Mouse (Mus musculus) olfactory bulb, adult 2 months (tissue): Measurements from ENCODE around the gene Lrrc28. TPM values are rescaled to one million over a fixed set of nuclear protein-coding genes. Genes with fewer than 3 reads are reported as not detected.

Experiments
- H3K27ac ChIP-seq: fragments of 200-500 bp; 2 replicates; pipeline ENCODE4 v1.5.1; 2012; ENCODE audit warnings: low read depth, low read length; ENCODE audit not compliant: insufficient read depth
- H3K4me1 ChIP-seq: fragments of 200-500 bp; 2 replicates; pipeline ENCODE4 v1.6.1; 2012; ENCODE audit warnings: low read length; ENCODE audit not compliant: control insufficient read depth, insufficient read depth
- H3K4me3 ChIP-seq: fragments of 200-500 bp; 2 replicates; pipeline ENCODE4 v1.5.1; 2012; ENCODE audit warnings: mild to moderate bottlenecking, low read depth, low read length, moderate library complexity; ENCODE audit not compliant: insufficient read depth
- CTCF ChIP-seq: fragments of 200-500 bp; IDR thresholded peaks from 2 replicates; pipeline ENCODE4 v1.5.1; 2012; ENCODE audit warnings: low read depth, mild to moderate bottlenecking, low read length, moderate library complexity; ENCODE audit not compliant: insufficient read depth
- POLR2A ChIP-seq: fragments of 200-500 bp; IDR thresholded peaks from 2 replicates; pipeline ENCODE4 v1.6.1; 2012; ENCODE audit warnings: mild to moderate bottlenecking, low read depth, low read length, moderate library complexity; ENCODE audit not compliant: insufficient read depth
- WGBS: fragments of 180-500 bp; shearing (Covaris S2); methylation state at CpG from one replicate; pipeline ENCODE4 v1.1.7; 2018; 5-methylcytosine and 5-hydroxymethylcytosine counted together
- polyA plus RNA-seq: library from polyadenylated mRNA; stranded (reverse); fragments of >200 nt; gene quantifications from 2 replicates; pipeline ENCODE4 v1.2.4, GENCODE M21; 2012; ENCODE audit warnings: low replicate concordance; ENCODE audit not compliant: missing spikeins, insufficient read depth, insufficient read length

Lrrc28 gene
- polyA plus RNA-seq, 1 experiment, result not detected

DNA sequence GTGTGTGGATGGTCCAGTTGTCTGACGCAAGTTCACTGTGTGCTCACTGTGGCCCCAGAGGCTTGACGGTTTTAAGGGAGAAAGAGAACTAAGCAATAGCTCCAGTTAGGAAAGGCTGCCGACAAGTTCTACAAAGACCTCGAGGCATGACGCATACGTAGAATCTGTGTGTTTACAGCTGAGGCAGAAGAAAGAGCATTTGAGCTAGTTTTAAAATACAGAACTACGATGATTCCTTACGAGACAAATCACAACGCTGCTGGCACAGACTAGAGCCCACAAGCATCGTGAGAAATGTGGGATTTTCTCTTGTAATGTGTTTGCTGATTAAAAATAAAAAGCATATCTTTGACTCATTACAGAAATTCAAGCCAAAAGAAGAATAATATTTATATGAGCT, 125.1 kb downstream of the Lrrc28 start:
- Histone ChIP-seq H3K4me3 (no peak overlapping the region), H3K4me1 (peaks cover 7% of the 10 kb centered on the region), H3K27ac (no peak overlapping the region)
- TF ChIP-seq CTCF, result no peak
- no peak for TF ChIP-seq POLR2A
- WGBS, result 62% methylated on average over 10 of the region's 10 CpGs

DNA sequence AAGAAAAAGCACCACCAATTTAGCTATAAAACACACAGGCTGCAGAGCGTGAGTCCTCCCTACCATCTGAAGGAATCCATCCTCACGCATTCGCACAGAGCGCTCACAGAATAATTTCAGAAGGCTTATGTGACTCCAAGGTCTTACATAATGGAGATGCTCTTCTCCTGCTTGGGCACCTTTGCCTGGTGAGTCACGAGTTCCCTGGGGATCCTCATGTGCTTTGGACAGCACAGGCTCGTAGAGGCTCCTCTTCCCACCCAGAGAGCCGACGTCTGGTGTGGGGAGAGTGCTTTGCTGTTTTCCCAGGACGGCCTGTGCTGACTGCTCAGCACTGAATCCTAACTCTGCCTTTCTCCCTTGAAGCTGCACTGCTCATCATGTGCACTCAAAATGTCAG, 129.4 kb downstream of the Lrrc28 start:
- Histone ChIP-seq H3K4me1 (peaks cover 8% of the 10 kb centered on the region), H3K27ac (no peak overlapping the region), H3K4me3 (no peak overlapping the region)
- TF ChIP-seq CTCF (no peak), POLR2A (no peak)
- 85% methylated on average over 9 of the region's 9 CpGs for WGBS

GRCm38 (mm10) chr7:67514893-67515292, 130.2 kb downstream of the Lrrc28 start:
- Histone ChIP-seq H3K27ac (no peak overlapping the region), H3K4me3 (no peak overlapping the region), H3K4me1 (peaks cover 8% of the 10 kb centered on the region)
- TF ChIP-seq CTCF, result no peak
- no peak for TF ChIP-seq POLR2A
- WGBS, result 64% methylated on average over 10 of the region's 10 CpGs

DNA sequence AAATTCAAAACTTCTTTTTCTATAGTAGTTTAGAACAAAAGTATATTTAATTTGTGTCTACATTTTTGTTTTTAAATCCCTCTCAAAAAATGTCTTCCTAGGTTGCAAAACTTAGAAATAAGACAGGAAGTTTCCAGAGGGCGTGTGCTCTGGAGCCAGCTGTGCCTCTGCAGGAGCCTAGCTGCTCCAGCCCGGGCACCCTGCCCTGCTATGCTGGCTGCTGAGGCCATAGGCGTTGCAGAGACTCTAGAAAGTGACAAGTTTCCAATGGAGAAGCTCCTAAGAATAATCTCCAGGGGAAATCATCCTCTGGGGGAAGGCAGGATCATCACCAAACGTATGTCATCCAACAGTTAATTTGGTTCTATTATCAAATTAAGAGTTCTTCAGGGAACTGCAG, 130.7 kb downstream of the Lrrc28 start:
- H3K27ac ChIP-seq, result no peak overlapping the region
- H3K4me3 ChIP-seq, result no peak overlapping the region
- TF ChIP-seq CTCF, result no peak
- TF ChIP-seq POLR2A, result no peak
- 40% methylated on average over 4 of the region's 4 CpGs for WGBS
- peaks cover 8% of the 10 kb centered on the region for H3K4me1 ChIP-seq

GRCm38 (mm10) chr7:67513656-67514055, 131.4 kb downstream of the Lrrc28 start:
- Histone ChIP-seq H3K27ac (no peak overlapping the region), H3K4me3 (no peak overlapping the region), H3K4me1 (peaks cover 8% of the 10 kb centered on the region)
- TF ChIP-seq CTCF, result no peak
- no peak for TF ChIP-seq POLR2A
- WGBS, result 90% methylated on average over 4 of the region's 4 CpGs

DNA sequence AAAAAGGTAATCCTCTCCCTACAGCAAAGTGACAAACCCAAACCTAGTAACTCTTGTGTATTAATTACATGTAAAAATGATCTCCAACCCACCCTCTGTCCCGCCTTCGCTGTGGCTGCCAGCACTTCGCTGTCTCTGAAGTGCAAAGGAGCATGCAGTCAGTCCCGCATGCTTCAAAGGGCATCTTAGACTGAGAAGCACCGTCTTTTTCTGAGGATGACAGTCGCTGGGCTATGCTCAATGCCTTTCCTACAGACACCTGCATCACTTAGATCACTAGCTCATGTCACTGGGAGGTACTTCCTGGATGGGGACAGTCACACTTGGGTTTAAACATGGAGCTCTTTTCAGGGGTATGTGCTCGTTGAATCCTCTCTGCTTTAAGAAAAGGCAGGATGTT, 133.5 kb downstream of the Lrrc28 start:
- TF ChIP-seq POLR2A (no peak), CTCF (no peak)
- Histone ChIP-seq H3K4me3 (no peak overlapping the region), H3K27ac (no peak overlapping the region), H3K4me1 (peaks cover 8% of the 10 kb centered on the region)
- 82% methylated on average over 7 of the region's 7 CpGs for WGBS

DNA sequence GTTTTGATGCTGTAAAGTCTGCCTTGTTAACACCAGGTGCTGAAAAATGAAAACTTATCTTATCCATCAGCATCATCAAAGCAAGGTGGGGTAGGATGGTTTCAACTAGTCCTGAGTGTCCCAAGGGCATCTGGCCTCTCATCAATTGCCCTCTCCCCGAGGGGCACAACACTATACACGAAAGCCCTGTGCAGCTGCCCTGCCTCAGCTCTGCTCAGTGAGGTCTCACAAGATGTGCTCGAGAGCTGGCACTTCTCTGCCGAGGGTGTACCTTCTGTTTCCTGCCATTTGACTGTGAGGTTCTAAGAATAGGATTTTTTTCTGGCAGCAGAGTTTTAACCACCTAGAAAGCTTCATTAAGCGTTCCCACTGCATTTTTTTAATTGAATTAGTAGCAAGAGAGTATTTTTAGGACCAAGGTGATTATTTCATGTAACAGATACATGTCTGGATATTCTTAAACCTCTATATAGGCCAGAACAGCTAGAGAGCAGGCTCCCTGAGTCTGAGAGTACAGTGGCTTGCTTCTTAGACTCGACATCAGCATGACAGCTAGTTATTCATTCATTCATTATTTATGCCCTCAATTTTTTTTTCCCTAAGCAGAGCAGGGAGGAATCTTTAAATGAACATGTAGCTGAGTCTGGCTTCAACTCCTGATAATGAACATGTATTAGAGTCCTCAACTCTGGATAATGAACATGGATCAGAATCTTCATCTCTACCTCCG, 141.6 kb downstream of the Lrrc28 start:
- 38% methylated on average over 7 of the region's 7 CpGs for WGBS
- TF ChIP-seq CTCF, result no peak
- no peak for TF ChIP-seq POLR2A
- Histone ChIP-seq H3K4me3 (no peak overlapping the region), H3K4me1 (peaks cover 19% of the 10 kb centered on the region), H3K27ac (no peak overlapping the region)

GRCm38 (mm10) chr7:67502631-67503030, 142.4 kb downstream of the Lrrc28 start:
- WGBS, result 71% methylated on average over 4 of the region's 4 CpGs
- H3K4me1 ChIP-seq, result peaks cover 19% of the 10 kb centered on the region
- H3K4me3 ChIP-seq, result no peak overlapping the region
- no peak for TF ChIP-seq POLR2A
- TF ChIP-seq CTCF, result no peak
- H3K27ac ChIP-seq, result no peak overlapping the region

- 84% methylated on average over 5 of the region's 5 CpGs for WGBS
- Histone ChIP-seq H3K4me3 (no peak overlapping the region), H3K27ac (no peak overlapping the region), H3K4me1 (peaks cover 19% of the 10 kb centered on the region)
- TF ChIP-seq CTCF, result no peak
- no peak for TF ChIP-seq POLR2A
These were observed 144.2 kb downstream of the Lrrc28 start for GRCm38 (mm10) chr7:67500878-67501277.

DNA sequence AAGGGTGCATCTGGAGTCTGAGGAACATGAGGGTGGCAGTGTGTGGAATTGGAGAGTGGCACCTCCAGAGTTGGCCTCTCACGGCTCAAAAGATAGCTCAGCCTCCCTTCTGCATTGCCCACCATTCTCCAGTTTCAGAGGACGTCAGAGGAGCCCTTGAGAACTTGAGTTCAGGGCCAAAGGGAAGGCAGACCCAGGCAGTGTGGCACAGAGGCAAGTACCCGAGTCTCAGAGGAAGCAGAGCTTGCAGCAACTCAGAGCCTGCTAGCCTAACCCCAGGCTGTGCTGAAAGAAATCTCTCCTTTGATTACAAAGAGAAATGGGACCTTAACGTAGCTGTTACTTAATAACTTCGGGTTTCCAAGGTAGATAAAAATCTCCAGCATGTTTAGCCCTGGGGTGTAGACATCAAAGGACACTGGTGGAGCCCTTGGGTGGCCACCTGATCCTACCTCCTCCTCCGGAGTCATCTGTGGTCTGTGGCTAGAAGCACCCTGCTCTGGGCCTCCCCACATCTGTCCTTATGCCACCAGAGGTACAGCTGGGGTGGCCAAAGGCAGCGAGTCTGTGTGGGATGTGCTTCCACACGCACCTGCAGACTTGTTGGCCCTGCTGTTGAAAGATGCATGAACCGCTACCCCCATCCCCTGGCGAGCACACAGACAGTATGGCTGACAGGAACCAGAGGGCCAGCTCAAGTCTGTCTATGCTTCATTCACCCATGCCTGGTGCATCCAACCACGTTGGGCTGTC, 144.8 kb downstream of the Lrrc28 start:
- H3K27ac ChIP-seq, result no peak overlapping the region
- WGBS, result 84% methylated on average over 11 of the region's 11 CpGs
- H3K4me3 ChIP-seq, result no peak overlapping the region
- peaks cover 16% of the 10 kb centered on the region for H3K4me1 ChIP-seq
- TF ChIP-seq CTCF (no peak), POLR2A (no peak)
